Mouse (Mus musculus) natural killer cell, adult 2 months (primary cell): Measurements from ENCODE around the gene Stk26.

Source experiments
- DNase-seq, 2 experiments: peaks; one replicate each; pipeline ENCODE4 v3.0.0; 2022; ENCODE audit warnings: low spot score in 2 of 2

Gene Stk26

GRCm38 (mm10) chrX:50926893-50927545, 86.2 kb downstream of the Stk26 start:
- DNase-seq, result no peak

- DNase-seq, result no peak
Observed at GRCm38 (mm10) chrX:50930309-50930708, 89.5 kb downstream of the Stk26 start.

- no peak for DNase-seq
Observed at GRCm38 (mm10) chrX:50937117-50937516, 96.3 kb downstream of the Stk26 start.

GRCm38 (mm10) chrX:50942610-50943009, 101.8 kb downstream of the Stk26 start, which contains the start of gene Frmd7:
Gene Frmd7, minus strand, starts transcription at chrX:50942710.
- no peak for DNase-seq
